Mouse (Mus musculus) forebrain, embryonic 12.5 days (tissue): Measurements from ENCODE around the gene Frmd8. TPM values are rescaled to one million over a fixed set of nuclear protein-coding genes. Genes with fewer than 3 reads are reported as not detected.
"Not testable (repeated sequence)": the region's sequence is repeated elsewhere in the genome, so short reads cannot be mapped to it uniquely, and the experiment has no call there.

Source experiments
- ATAC-seq: fragments of 200-750 bp; cut with Nextera tagmentation; 2 replicates; pipeline ENCODE4 v1.8.0; 2017; ENCODE audit warnings: moderate TSS enrichment; ENCODE audit not compliant: low FRiP score
- H3K27ac ChIP-seq: fragments of 300-500 bp; sonication (generic); 2 replicates; pipeline ENCODE4 v1.5.1; 2016; ENCODE audit warnings: mild to moderate bottlenecking
- H3K27me3 ChIP-seq: fragments of 300-500 bp; sonication (generic); 2 replicates; pipeline ENCODE4 v1.6.1; 2016; ENCODE audit warnings: mild to moderate bottlenecking
- H3K36me3 ChIP-seq: fragments of 300-500 bp; sonication (generic); replicated peaks from 2 replicates; pipeline ENCODE4 v1.6.1; 2016; ENCODE audit warnings: mild to moderate bottlenecking
- H3K4me1 ChIP-seq: fragments of 300-500 bp; sonication (generic); 2 replicates; pipeline ENCODE4 v1.6.1; 2016
- H3K4me2 ChIP-seq: fragments of 300-500 bp; sonication (generic); 2 replicates; pipeline ENCODE4 v1.6.1; 2016; ENCODE audit warnings: mild to moderate bottlenecking, moderate library complexity
- H3K4me3 ChIP-seq: fragments of 300-500 bp; sonication (generic); replicated peaks from 2 replicates; pipeline ENCODE4 v1.5.1; 2016; ENCODE audit warnings: mild to moderate bottlenecking
- H3K9ac ChIP-seq: fragments of 300-500 bp; sonication (generic); 2 replicates; pipeline ENCODE4 v1.6.1; 2016; ENCODE audit warnings: mild to moderate bottlenecking
- H3K9me3 ChIP-seq: fragments of 300-500 bp; sonication (generic); 2 replicates; pipeline ENCODE4 v1.6.1; 2016
- WGBS: fragments of 180-500 bp; shearing (Covaris S2); methylation state at CpG from one replicate; pipeline ENCODE4 v1.1.7; 2016; 5-methylcytosine and 5-hydroxymethylcytosine counted together
- polyA plus RNA-seq: library from polyadenylated mRNA; unstranded; fragments of >200 nt; fragmentation: Nextera tagmentation; extraction: Ambion mirVana; gene quantifications from 2 replicates; pipeline ENCODE4 v1.2.1, GENCODE M21; 2016

The Frmd8 gene
- polyA plus RNA-seq, 1 experiment from 2014 or later, result 25.6 TPM

GRCm38 (mm10) chr19:5814048-5814447, 61.0 kb downstream of the Frmd8 start:
- not testable (repeated sequence) for H3K4me3 ChIP-seq, H3K27me3 ChIP-seq, H3K27ac ChIP-seq, H3K4me2 ChIP-seq, H3K9me3 ChIP-seq, ATAC-seq, H3K9ac ChIP-seq, H3K36me3 ChIP-seq
- 13% methylated on average over 1 of the region's 1 CpGs for WGBS
- H3K4me1 ChIP-seq, result peaks cover 50% of the 10 kb centered on the region

- Histone ChIP-seq H3K9ac (no peak overlapping the region), H3K4me3 (no peak overlapping the region), H3K4me1 (peaks cover 50% of the 10 kb centered on the region)
Observed at GRCm38 (mm10) chr19:5813567-5813966, 61.5 kb downstream of the Frmd8 start.

GRCm38 (mm10) chr19:5811771-5812504, 63.1 kb downstream of the Frmd8 start:
- H3K9ac ChIP-seq, result peak overlapping the region; percentile 21; the same call in 1 of the 2 replicates
- WGBS, result 48% methylated on average over 7 of the region's 7 CpGs

More at GRCm38 (mm10) chr19:5813567-5813966, 61.5 kb downstream of the Frmd8 start:
- H3K27me3 ChIP-seq, result no peaks in the 10 kb centered on the region
- ATAC-seq, result no peak
- H3K36me3 ChIP-seq, result no peaks in the 10 kb centered on the region
- no peak overlapping the region for H3K4me2 ChIP-seq
- H3K27ac ChIP-seq, result no peak overlapping the region
- H3K9me3 ChIP-seq, result no peaks in the 10 kb centered on the region
- 92% methylated on average over 3 of the region's 3 CpGs for WGBS

GRCm38 (mm10) chr19:5810840-5811563, 64.1 kb downstream of the Frmd8 start:
- peaks cover 51% of the 10 kb centered on the region for H3K4me1 ChIP-seq
- WGBS, result 81% methylated on average over 9 of the region's 9 CpGs
- no peak overlapping the region for H3K9ac ChIP-seq
- H3K4me2 ChIP-seq, result no peak overlapping the region
- no peaks in the 10 kb centered on the region for H3K36me3 ChIP-seq
- H3K27me3 ChIP-seq, result no peaks in the 10 kb centered on the region
- H3K27ac ChIP-seq, result peak overlapping the region; percentile 92
- H3K4me3 ChIP-seq, result no peak overlapping the region
- 0 out of 2 replicates have a peak, but pooled peaks have one; percentile 10 for ATAC-seq
- H3K9me3 ChIP-seq, result no peaks in the 10 kb centered on the region

More at GRCm38 (mm10) chr19:5811771-5812504, 63.1 kb downstream of the Frmd8 start:
- H3K27me3 ChIP-seq, result no peaks in the 10 kb centered on the region
- peak; percentile 91 for ATAC-seq
- peak overlapping the region; percentile 13; the same call in 1 of the 2 replicates for H3K4me2 ChIP-seq
- no peaks in the 10 kb centered on the region for H3K36me3 ChIP-seq
- peak overlapping the region; percentile 92 for H3K27ac ChIP-seq
- H3K9me3 ChIP-seq, result no peaks in the 10 kb centered on the region
- peaks cover 42% of the 10 kb centered on the region for H3K4me1 ChIP-seq
- H3K4me3 ChIP-seq, result no peak overlapping the region

- H3K9ac ChIP-seq, result no peak overlapping the region
- H3K4me1 ChIP-seq, result peaks cover 56% of the 10 kb centered on the region
- WGBS, result 53% methylated on average over 11 of the region's 11 CpGs
Observed at GRCm38 (mm10) chr19:5810103-5810839, 64.8 kb downstream of the Frmd8 start.

GRCm38 (mm10) chr19:5809712-5810089, 65.4 kb downstream of the Frmd8 start:
- WGBS, result 55% methylated on average over 7 of the region's 7 CpGs
- Histone ChIP-seq H3K9ac (no peak overlapping the region), H3K4me2 (no peak overlapping the region), H3K9me3 (no peaks in the 10 kb centered on the region), H3K27me3 (no peaks in the 10 kb centered on the region), H3K36me3 (no peaks in the 10 kb centered on the region), H3K4me3 (no peak overlapping the region), H3K4me1 (peaks cover 61% of the 10 kb centered on the region), H3K27ac (peak overlapping the region; percentile 92; the same call in 1 of the 2 replicates)
- ATAC-seq, result no peak

More at GRCm38 (mm10) chr19:5810103-5810839, 64.8 kb downstream of the Frmd8 start:
- Histone ChIP-seq H3K36me3 (no peaks in the 10 kb centered on the region), H3K27ac (peak overlapping the region; percentile 92), H3K27me3 (no peaks in the 10 kb centered on the region), H3K9me3 (no peaks in the 10 kb centered on the region), H3K4me3 (no peak overlapping the region), H3K4me2 (no peak overlapping the region)
- ATAC-seq, result no peak

- Histone ChIP-seq H3K9ac (no peak overlapping the region), H3K27ac (peak overlapping the region; percentile 19; the same call in 1 of the 2 replicates), H3K9me3 (no peaks in the 10 kb centered on the region), H3K27me3 (no peaks in the 10 kb centered on the region), H3K4me1 (peaks cover 67% of the 10 kb centered on the region), H3K36me3 (no peaks in the 10 kb centered on the region), H3K4me2 (no peak overlapping the region), H3K4me3 (no peak overlapping the region)
- no peak for ATAC-seq
- 68% methylated on average over 14 of the region's 14 CpGs for WGBS
Observed at GRCm38 (mm10) chr19:5808955-5809711, 65.9 kb downstream of the Frmd8 start.

GRCm38 (mm10) chr19:5807740-5808139, 67.3 kb downstream of the Frmd8 start:
- H3K9me3 ChIP-seq, result no peaks in the 10 kb centered on the region
- H3K36me3 ChIP-seq, result no peaks in the 10 kb centered on the region
- no peaks in the 10 kb centered on the region for H3K27me3 ChIP-seq
- 71% methylated on average over 2 of the region's 3 CpGs for WGBS
- ATAC-seq, result no peak
- H3K4me2 ChIP-seq, result no peak overlapping the region
- peaks cover 72% of the 10 kb centered on the region for H3K4me1 ChIP-seq
- H3K9ac ChIP-seq, result no peak overlapping the region
- peak overlapping the region; percentile 42 for H3K27ac ChIP-seq
- no peak overlapping the region for H3K4me3 ChIP-seq

GRCm38 (mm10) chr19:5806809-5807205, 68.3 kb downstream of the Frmd8 start:
- ATAC-seq, result no peak
- H3K36me3 ChIP-seq, result no peaks in the 10 kb centered on the region
- peak overlapping the region; percentile 89 for H3K27ac ChIP-seq
- no peaks in the 10 kb centered on the region for H3K27me3 ChIP-seq
- no peak overlapping the region for H3K4me2 ChIP-seq
- peaks cover 63% of the 10 kb centered on the region for H3K4me1 ChIP-seq
- H3K9ac ChIP-seq, result peak overlapping the region; percentile 33; the same call in 1 of the 2 replicates
- H3K9me3 ChIP-seq, result no peaks in the 10 kb centered on the region
- 18% methylated on average over 6 of the region's 6 CpGs for WGBS
- H3K4me3 ChIP-seq, result no peak overlapping the region

GRCm38 (mm10) chr19:5806051-5806808, 68.8 kb downstream of the Frmd8 start:
- no peaks in the 10 kb centered on the region for H3K36me3 ChIP-seq
- 0 out of 2 replicates have a peak overlapping the region, but pooled peaks have one; percentile 40 for H3K9ac ChIP-seq
- peak overlapping the region; percentile 89 for H3K27ac ChIP-seq
- peaks cover 57% of the 10 kb centered on the region for H3K4me1 ChIP-seq
- no peaks in the 10 kb centered on the region for H3K27me3 ChIP-seq
- no peaks in the 10 kb centered on the region for H3K9me3 ChIP-seq
- 0 out of 2 replicates have a peak overlapping the region, but pooled peaks have one; percentile 19 for H3K4me2 ChIP-seq
- WGBS, result 3% methylated on average over 8 of the region's 8 CpGs
- no peak overlapping the region for H3K4me3 ChIP-seq
- ATAC-seq, result no peak

GRCm38 (mm10) chr19:5804371-5804899, 70.6 kb downstream of the Frmd8 start:
- no peak for ATAC-seq
- peak overlapping the region; percentile 99 for H3K9ac ChIP-seq
- H3K4me3 ChIP-seq, result peak overlapping the region; percentile 99; the same call in 1 of the 2 replicates
- 31% methylated on average over 8 of the region's 8 CpGs for WGBS
- H3K4me2 ChIP-seq, result peak overlapping the region; percentile 95
- no peaks in the 10 kb centered on the region for H3K36me3 ChIP-seq
- H3K4me1 ChIP-seq, result peaks cover 39% of the 10 kb centered on the region
- peak overlapping the region; percentile 100 for H3K27ac ChIP-seq
- H3K27me3 ChIP-seq, result no peaks in the 10 kb centered on the region
- no peaks in the 10 kb centered on the region for H3K9me3 ChIP-seq
